Mouse (Mus musculus) bone marrow macrophage, adult 2 months (primary cell): ENCODE measurements around the gene Tnfrsf26.

Source experiments
- CTCF ChIP-seq: IDR thresholded peaks from 2 replicates; pipeline ENCODE4 v1.5.1; 2012; ENCODE audit warnings: low read depth, mild to moderate bottlenecking, low read length, moderate library complexity
- POLR2A ChIP-seq: IDR thresholded peaks from 2 replicates; pipeline ENCODE4 v1.6.1; 2012; ENCODE audit warnings: mild to moderate bottlenecking, low read depth, low read length, borderline replicate concordance

GRCm38 (mm10) chr7:143649034-143649768 is 20.7 kb upstream of the Tnfrsf26 start, which contains the start of gene Tnfrsf22:
- TF ChIP-seq CTCF, result no peak
- no peak for TF ChIP-seq POLR2A
